Mouse (Mus musculus) left cerebral cortex, postnatal 36 days (tissue): Measurements from ENCODE around the gene Pcx. TPM values are rescaled to one million over a fixed set of nuclear protein-coding genes. Genes with fewer than 3 reads are reported as not detected.

Source experiments
- DNase-seq, 2 experiments: peaks; one replicate each; pipeline ENCODE4 v3.0.0; 2021 to 2022; ENCODE audit warnings: low spot score in 2 of 2, mixed read lengths in 1 of 2
- intact Hi-C: fragments of 180-260 bp; cut with DNase I; formaldehyde crosslinking; loops from one replicate; pipeline ENCODE4 v1.15.1; 2025
- total RNA-seq, 2 experiments: library from RNA; stranded (reverse); gene quantifications; 2 replicates each; pipeline ENCODE4 v1.2.3; 2021

Pcx gene
- total RNA-seq, 2 experiments from 2014 or later = 73.3 TPM

DNA sequence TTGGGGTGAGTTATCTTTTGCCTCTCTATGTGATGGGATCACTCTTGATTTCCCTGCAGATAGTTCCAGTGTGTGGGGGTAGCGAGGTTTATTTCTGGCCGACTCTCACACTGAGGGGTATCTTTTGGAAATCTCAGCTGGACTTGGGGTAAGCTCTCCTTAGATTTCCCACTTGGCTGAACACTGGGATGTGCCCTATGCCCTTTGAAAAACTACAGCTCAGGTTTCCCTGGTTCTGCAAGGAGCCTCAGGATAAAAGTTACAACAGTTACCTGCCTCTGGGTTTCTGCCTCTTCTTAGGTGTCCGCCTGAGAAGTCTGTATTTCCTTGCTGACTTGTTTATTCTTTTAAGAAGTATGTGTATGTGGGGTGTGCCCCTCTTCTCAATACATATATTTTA, 30.7 kb downstream of the Pcx start:
- intact Hi-C loops = no loop called here
- DNase-seq = no peak

- no peak for DNase-seq
- intact Hi-C loops = no loop called here
Observed at GRCm38 (mm10) chr19:4542081-4542480, 31.8 kb downstream of the Pcx start.

DNA sequence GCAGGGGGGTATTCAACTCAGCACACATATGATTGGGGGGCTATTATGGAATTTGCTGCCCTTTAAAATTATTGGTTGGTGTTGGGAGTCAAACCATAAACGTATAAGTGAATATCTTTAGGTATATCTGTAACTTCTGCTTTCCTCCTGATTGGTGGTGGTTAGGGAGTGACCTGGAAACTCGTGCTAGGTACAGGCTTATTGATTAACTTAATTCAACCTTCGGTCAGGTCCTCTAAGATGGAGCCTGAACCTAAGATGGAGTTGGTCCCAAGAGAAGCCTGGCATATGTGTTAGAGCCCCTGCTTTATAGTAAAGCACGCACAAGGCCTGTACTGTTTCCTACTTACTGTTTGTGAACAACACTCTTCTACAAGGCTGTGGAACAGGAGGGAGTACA, 34.8 kb downstream of the Pcx start:
- intact Hi-C loops = no loop called here
- DNase-seq = no peak

DNA sequence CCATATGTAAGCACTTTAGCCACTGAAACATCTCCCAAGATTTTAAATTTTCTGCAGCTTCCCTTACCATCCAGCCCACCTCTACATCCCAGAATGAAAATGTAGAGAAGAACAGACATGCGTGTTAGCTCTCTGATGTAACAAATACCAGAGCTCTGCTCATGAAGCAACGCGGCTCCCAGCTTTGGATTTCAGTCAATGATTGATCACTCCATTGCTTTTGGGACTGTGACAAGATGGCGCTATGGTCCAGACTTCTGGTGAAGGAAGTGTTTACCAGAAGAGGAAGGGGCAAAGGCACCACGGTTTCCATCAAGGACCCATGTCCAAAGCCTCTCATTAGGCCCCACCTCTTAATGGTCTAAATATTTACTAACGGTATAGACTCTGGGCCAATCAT, 35.6 kb downstream of the Pcx start:
- intact Hi-C loops = no loop called here
- DNase-seq = no peak

DNA sequence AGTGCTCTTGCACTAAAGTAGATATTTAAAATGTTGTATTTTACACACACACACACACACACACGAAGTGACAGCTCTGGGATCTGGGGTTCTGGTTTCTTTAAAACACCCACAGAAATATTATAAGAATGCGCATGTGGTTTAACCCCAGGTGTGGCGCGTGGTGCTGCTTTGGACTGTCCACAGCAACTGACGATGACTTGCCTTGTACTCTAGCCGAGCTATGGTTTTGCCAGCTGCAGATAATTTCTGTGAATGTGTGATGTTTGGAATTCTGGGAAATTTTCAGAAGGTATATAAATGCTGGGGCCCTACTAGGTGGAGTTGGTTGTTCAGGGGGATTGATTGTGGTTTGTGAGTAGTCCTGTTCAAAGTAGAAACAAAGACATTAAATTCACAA, 37.5 kb downstream of the Pcx start:
- no peak for DNase-seq
- intact Hi-C loops = no loop called here

- intact Hi-C loops = no loop called here
- no peak for DNase-seq
Observed at GRCm38 (mm10) chr19:4548305-4548883, 38.1 kb downstream of the Pcx start.

GRCm38 (mm10) chr19:4554248-4554647, 44.0 kb downstream of the Pcx start:
- intact Hi-C loops = no loop called here
- no peak for DNase-seq

- intact Hi-C loops = no loop called here
- DNase-seq = no peak
Observed at GRCm38 (mm10) chr19:4555086-4555485, 44.8 kb downstream of the Pcx start.

DNA sequence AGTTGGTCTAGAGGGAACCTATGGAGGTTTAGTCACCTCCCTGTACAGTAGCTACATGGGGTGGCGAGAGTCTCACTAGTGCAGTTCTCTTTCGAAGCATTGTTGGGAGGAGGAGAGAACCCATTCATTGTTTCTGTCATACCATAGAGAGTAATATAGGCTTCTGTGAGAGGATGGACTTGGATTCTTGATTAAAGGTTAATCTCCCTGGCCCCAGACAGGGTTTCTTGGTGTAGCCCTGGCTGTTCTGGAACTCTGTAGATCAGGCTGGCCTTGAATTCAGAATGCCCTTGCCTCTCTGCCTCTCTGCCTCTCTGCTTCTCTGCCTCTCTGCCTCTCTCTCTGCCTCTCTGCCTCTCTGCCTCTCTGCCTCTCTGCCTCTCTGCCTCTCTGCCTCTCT, 46.5 kb downstream of the Pcx start:
- DNase-seq = no peak
- intact Hi-C loops = no loop called here

GRCm38 (mm10) chr19:4557796-4558569, 47.7 kb downstream of the Pcx start:
- intact Hi-C loops = no loop called here
- peak; percentile 7 to 14 for DNase-seq

DNA sequence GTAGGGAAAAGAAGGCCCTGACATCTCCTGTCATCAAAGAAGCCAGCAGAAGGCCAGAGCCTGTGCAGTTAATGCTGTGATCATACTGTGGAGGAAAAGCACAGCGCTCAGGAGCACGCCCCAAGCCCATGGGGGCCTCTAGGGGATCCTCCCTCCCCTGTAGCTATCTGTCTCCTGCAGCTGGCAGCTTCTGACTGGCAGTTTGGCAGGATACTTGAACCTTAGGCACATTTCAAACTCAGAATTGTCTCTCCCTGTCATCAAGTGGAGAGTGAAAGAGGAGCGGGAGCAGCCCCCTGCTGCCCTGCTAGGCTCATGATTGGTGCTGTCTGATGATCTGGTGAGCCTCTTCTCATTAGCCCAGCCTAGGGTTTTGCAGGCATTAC, 48.3 kb downstream of the Pcx start:
- DNase-seq = no peak
- intact Hi-C loops = no loop called here

GRCm38 (mm10) chr19:4559011-4559410, 48.7 kb downstream of the Pcx start:
- intact Hi-C loops = no loop called here
- no peak for DNase-seq

- DNase-seq = no peak
Observed at GRCm38 (mm10) chr19:4559588-4559987, 49.3 kb downstream of the Pcx start.

GRCm38 (mm10) chr19:4560205-4560604, 49.9 kb downstream of the Pcx start:
- no peak for DNase-seq
- intact Hi-C loops = no loop called here

More at GRCm38 (mm10) chr19:4559588-4559987, 49.3 kb downstream of the Pcx start:
- intact Hi-C loops = no loop called here

DNA sequence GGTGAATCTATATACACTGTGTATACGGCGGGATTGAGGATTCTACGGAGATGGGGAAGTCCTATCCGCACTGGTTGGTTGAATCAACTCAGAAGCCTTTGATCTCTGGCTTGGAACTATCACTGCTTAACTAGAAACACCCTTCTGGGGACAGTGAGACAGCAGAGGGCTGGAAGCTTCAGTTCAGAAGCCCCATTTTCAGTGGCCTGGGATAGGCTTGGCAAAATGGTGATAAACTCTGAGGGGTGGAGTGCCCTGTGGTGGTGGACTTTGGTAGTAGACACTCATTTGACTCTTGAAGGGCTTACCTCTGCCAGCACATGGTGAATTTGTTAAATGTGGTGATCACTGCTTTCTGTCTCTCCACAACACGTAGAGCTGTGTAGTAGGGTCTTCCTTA, 55.4 kb downstream of the Pcx start:
- DNase-seq = no peak
- intact Hi-C loops = no loop called here

DNA sequence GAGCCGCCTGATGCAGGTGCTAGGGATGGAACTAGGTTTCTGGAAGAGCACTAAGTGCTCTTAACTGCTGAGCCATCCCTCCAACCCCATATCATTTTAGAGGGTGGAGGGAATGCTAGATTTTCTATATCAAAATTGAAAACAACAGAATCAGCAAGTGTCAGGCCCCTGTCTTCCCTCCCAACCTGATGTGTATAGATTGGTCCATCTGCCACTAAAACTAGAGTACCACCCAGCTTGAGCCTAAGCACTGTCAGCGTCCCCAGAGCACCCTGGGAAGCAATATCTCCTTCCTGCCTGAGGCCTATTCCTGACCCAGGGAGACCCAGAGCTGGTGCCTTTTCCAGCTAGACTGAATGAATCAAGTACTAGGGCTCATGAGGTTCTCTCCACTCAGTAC, 56.6 kb downstream of the Pcx start:
- intact Hi-C loops = no loop called here
- no peak for DNase-seq

DNA sequence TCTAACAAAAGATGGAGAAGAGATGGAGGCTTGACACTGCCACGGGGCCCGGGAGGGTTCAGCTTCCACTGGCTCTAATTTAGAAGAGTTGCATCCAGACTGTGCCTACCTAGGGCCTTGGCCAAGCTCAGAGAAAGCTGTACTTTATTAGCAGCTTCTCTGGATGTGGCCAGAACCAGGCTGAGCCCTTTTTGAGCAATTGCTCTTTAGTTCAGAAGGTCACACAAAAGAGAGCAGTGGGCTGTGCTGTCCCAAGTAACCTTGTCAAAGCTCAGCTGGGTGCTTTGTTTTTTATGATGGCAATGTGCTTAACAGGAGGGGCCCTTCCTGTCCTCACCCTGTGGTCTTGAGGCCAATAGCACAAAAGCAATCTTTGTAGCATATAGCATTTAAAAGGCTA, 57.4 kb downstream of the Pcx start:
- DNase-seq = no peak
- intact Hi-C loops = no loop called here

DNA sequence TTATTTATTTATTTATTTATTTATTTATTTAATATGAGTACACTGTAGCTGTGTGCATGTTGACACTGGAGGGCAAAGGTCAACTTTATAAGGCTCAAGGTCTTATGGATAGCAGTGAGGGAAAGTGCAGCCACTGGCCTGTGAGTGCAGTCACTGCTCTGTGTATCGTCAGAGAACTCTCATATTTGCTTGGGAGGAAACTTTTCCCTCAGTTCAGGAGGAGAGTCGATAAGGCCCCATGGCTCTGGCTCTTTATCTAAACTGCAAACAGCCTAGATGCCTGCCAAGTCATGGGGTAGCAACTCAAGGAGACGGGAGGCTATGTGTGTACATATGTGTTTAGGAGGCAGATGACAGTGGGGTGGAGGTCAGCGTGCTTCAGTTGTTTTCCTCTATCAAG, 58.6 kb downstream of the Pcx start:
- no peak for DNase-seq
- intact Hi-C loops = no loop called here

DNA sequence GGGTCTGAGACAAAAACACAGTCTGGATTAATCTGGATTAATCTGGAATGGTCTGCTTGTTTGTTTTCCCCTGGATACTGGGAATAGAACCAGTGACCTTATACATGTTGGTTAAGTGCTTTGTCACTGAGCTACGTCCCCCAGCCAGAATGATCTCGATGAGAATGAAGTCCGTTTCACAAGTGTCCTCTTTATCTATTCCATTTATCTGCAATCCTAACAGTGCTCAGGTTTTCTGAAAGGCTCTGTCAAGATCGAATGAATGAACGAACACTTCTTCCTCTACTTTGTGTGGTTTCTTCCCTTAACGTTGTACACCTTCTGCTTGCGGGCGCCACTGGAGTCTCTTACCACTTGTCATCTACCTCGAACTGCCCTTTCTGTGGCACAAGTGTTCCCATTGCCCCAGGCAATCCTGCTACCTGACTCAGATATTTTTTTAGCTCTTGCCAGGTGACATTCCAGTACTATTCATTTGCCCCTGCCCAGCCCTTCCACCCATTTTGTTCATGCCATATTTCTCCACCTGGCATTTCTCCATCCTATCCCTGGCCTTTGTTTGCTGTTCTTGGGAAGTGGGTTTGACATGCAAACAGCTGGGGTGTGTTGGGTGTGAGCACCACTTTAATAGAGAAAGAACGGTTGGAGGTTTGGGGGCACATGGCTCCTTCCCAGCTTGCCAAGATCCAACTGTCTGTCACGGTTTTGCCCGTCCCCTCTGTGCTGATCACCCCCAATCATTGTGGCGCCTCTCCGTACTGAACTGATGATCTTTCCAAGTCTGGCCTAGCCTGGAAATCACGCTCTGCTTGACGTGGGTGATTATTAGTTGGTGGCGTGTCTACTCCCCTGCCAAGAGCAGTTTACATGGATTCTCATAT, 59.3 kb downstream of the Pcx start:
- no peak for DNase-seq
- intact Hi-C loops = no loop called here

DNA sequence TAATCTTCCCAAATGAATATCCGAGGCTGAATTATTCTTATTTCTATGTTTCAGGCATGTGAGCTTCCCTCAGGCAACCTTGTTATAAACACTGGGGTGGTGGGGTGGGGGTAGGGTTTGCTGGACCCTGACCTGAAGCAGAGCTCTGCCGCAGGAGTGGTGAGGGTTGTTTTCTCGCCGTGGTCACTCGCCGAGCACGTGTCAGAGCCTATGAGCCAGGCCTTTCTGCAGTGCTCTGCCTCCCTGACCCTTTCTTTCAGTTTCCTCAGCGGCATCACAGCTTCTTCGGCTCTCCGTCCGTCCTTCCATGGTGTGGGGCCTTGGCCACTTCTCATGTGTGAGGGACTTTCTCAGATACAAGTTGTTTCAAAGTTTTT, 60.0 kb downstream of the Pcx start:
- intact Hi-C loops = no loop called here
- DNase-seq = no peak

- intact Hi-C loops = no loop called here
- no peak for DNase-seq
Observed at GRCm38 (mm10) chr19:4570815-4571214, 60.5 kb downstream of the Pcx start.
